Mouse (Mus musculus) hindbrain, embryonic 14.5 days (tissue): ENCODE results near the gene Mthfd1l. TPM values are rescaled to one million over a fixed set of nuclear protein-coding genes. Genes with fewer than 3 reads are reported as not detected.

Source experiments
- ATAC-seq: fragments of 200-750 bp; cut with Nextera tagmentation; 2 replicates; pipeline ENCODE4 v1.8.0; 2017; ENCODE audit warnings: moderate number of reproducible peaks, mild to moderate bottlenecking, moderate TSS enrichment, moderate library complexity; ENCODE audit not compliant: low FRiP score
- DNase-seq: peaks from one replicate; pipeline ENCODE4 v3.0.0-alpha.2; 2015; ENCODE audit warnings: low spot score
- H3K27ac ChIP-seq: fragments of 300-500 bp; sonication (generic); 2 replicates; pipeline ENCODE4 v1.5.1; 2014; ENCODE audit warnings: mild to moderate bottlenecking, moderate library complexity
- H3K27me3 ChIP-seq: fragments of 300-500 bp; sonication (generic); 2 replicates; pipeline ENCODE4 v1.6.1; 2014; ENCODE audit warnings: mild to moderate bottlenecking, low read length, mixed read lengths; ENCODE audit not compliant: control insufficient read depth, insufficient read depth
- H3K36me3 ChIP-seq: fragments of 300-500 bp; sonication (generic); replicated peaks from 2 replicates; pipeline ENCODE4 v1.6.1; 2014; ENCODE audit not compliant: control insufficient read depth, insufficient read depth
- H3K4me1 ChIP-seq: fragments of 300-500 bp; sonication (generic); replicated peaks from 2 replicates; pipeline ENCODE4 v1.6.1; 2014; ENCODE audit warnings: antibody characterized with exemption, low read length, mixed read lengths; ENCODE audit not compliant: control insufficient read depth, insufficient read depth
- H3K4me2 ChIP-seq: fragments of 300-500 bp; sonication (generic); replicated peaks from 2 replicates; pipeline ENCODE4 v1.6.1; 2014; ENCODE audit warnings: mild to moderate bottlenecking, moderate library complexity
- H3K4me3 ChIP-seq: fragments of 300-500 bp; sonication (generic); replicated peaks from 2 replicates; pipeline ENCODE4 v1.5.1; 2014; ENCODE audit warnings: mild to moderate bottlenecking, low read length
- H3K9ac ChIP-seq: fragments of 300-500 bp; sonication (generic); 2 replicates; pipeline ENCODE4 v1.6.1; 2014
- H3K9me3 ChIP-seq: fragments of 300-500 bp; sonication (generic); 2 replicates; pipeline ENCODE4 v1.6.1; 2016; ENCODE audit warnings: low read length; ENCODE audit not compliant: control insufficient read depth
- WGBS: fragments of 180-500 bp; shearing (Covaris S2); extraction: QIAGEN DNeasy Blood & Tissue Kit; methylation state at CpG from one replicate; pipeline ENCODE4 v1.1.7; 2014; 5-methylcytosine and 5-hydroxymethylcytosine counted together
- polyA plus RNA-seq: library from polyadenylated mRNA; unstranded; fragments of >200 nt; fragmentation: Nextera tagmentation; extraction: Ambion mirVana; gene quantifications from 2 replicates; pipeline ENCODE4 v1.2.1, GENCODE M21; 2014

Gene Mthfd1l
- 7.0 and 8.0 TPM in 2 replicates for polyA plus RNA-seq

DNA sequence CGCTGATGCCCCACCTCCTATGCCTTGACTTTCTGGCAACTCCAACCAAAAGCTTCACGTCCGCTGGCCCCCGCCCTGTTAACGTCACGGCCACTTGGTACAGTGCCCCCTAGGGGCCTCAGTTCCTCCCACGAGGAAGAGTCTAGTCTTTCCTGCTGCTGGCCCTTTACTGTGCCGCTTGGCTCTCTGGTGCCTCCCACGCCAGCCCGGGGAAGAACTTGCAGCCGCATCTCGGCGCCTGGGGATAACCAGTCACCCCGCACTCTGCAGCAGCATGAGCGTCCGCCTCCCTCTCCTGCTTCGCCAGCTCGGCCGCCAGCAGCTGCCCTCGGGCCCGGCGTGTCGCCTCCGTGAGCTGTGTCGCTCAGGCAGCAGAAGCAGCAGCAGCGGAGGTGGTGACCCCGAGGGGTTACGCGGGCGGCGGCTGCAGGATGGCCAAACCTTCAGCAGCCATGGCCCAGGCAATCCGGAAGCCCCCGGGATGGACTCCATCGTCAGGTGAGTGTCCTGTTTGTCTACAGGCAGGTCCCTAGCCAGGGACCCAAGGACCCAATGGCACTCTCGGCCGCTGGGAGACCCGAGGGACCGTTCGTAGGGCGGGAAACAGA is at the start of gene Mthfd1l:
Mthfd1l (plus strand) TSS at position 138 of the 608 bp plus-strand sequence.
- Histone ChIP-seq H3K9me3 (no peaks in the 10 kb centered on the region), H3K27ac (peak within 1 kb of the TSS; percentile 84), H3K27me3 (no peaks in the 10 kb centered on the region), H3K4me2 (peak within 1 kb of the TSS; percentile 89), H3K36me3 (no peaks in the 10 kb centered on the region), H3K4me3 (peak within 1 kb of the TSS; percentile 71), H3K9ac (peak within 1 kb of the TSS; percentile 75), H3K4me1 (peaks cover 9% of the 10 kb centered on the region)
- under 1% methylated on average over 39 of the region's 40 CpGs for WGBS
- ATAC-seq (peak; percentile 82), DNase-seq (peak; percentile 74)

DNA sequence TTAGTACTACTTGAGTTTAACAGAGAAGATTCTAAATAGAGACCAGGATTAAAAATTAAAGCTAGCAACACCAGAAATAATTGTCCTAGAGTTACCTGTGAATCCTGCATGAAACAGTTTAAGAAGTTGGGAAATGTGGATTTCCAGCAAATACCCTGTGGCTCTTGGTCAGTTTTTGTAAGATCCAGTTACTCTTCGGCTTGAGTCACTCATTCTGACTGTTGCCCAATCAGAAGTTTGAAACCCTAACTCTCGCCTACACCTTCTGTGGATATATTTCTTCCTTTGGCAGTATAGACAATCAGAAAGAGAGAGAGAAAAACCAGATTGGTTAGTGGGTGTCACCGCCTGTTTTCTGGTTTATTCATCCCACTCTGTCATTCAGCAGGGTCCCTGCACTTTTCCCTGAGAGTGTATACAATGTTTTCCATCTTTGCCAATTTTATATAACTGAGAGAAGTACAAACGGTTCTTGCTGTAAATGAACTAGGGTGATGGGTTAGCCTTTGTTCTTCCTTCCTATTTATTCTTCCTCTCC is 44.8 kb upstream of the Mthfd1l start:
- Histone ChIP-seq H3K4me3 (no peak overlapping the region), H3K4me2 (no peak overlapping the region), H3K9ac (no peak overlapping the region), H3K9me3 (no peaks in the 10 kb centered on the region), H3K4me1 (no peaks in the 10 kb centered on the region), H3K36me3 (no peaks in the 10 kb centered on the region), H3K27me3 (no peaks in the 10 kb centered on the region), H3K27ac (no peak overlapping the region)
- WGBS = 88% methylated on average over 4 of the region's 4 CpGs
- DNase-seq = no peak
- no peak for ATAC-seq

DNA sequence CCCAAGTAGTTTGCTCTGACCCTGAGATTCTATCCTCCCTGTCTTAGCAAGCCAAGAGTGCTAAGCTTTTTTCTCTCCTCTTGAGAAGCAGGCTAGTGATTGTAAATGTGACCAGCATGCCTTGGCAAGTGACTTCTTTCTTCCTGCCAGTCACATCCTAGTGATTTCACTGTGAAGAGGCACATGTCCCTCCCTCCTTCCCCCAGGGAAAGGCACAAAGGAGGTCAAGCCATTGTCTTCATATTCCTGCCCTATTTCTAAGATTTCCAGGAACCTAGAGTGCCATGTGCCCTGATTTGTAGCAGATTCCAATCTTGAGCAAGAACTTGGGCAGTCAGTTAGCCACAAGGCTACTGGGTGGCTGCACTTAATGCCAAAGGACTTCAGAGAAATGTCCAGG is 41.1 kb upstream of the Mthfd1l start:
- Histone ChIP-seq H3K27me3 (no peaks in the 10 kb centered on the region), H3K9ac (no peak overlapping the region), H3K4me1 (no peaks in the 10 kb centered on the region), H3K36me3 (no peaks in the 10 kb centered on the region), H3K4me3 (no peak overlapping the region), H3K9me3 (no peaks in the 10 kb centered on the region), H3K27ac (no peak overlapping the region), H3K4me2 (no peak overlapping the region)
- DNase-seq = no peak
- ATAC-seq = no peak

DNA sequence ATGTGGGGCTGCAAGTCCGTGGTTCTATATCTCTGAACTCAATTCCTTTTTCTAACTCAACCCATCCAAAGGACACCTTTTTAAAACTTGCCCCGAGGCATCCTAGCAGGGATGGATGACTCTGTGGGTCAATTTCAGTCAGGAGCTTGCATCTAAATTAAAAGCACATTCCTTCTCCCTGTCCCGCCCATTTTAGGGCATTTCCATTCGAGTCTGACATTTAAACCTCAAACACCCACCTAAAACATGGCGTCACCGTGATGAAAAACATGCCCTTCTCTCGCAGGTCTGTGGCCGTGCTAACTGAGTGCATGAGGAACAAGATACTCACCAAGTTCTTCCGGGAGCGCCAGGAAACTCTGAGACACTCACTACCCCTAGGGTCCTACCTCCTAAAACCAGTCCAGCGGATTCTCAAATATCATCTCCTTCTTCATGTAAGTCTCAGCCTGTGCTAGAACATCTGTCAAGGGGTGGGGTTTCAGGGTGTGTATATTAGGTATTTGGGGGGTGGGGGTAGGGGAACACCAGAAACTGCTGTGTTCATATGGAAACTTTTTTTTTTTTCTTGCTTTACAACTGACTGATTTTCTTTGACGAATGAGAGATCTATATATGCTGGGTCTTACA is 39.5 kb upstream of the Mthfd1l start:
- ATAC-seq (no peak), DNase-seq (no peak)
- H3K9me3 ChIP-seq = no peaks in the 10 kb centered on the region
- H3K27ac ChIP-seq = no peak overlapping the region
- H3K27me3 ChIP-seq = no peaks in the 10 kb centered on the region
- no peaks in the 10 kb centered on the region for H3K36me3 ChIP-seq
- no peak overlapping the region for H3K4me2 ChIP-seq
- no peaks in the 10 kb centered on the region for H3K4me1 ChIP-seq
- 88% methylated on average over 12 of the region's 12 CpGs for WGBS
- H3K9ac ChIP-seq = no peak overlapping the region
- H3K4me3 ChIP-seq = no peak overlapping the region

DNA sequence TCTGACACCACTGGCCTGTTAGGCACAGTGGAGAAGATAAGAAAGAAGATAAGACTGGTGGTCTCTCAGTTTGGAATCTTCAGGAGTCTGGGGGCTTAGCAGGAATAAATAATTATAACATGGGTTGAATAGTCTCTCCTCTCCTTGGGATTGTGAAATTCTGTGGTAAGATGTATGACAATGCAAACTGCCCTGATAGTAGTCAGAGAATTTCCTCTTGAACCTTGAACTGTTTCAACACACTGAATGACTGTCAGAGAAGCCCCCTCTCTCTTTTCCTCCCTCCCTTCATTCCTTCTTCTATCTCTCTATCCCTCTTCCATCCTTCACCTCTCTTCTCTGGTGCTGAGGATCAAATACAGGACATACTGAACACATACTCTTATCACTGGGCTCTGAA is 36.1 kb upstream of the Mthfd1l start:
- no peaks in the 10 kb centered on the region for H3K4me1 ChIP-seq
- ATAC-seq (no peak), DNase-seq (no peak)
- no peak overlapping the region for H3K4me2 ChIP-seq
- no peak overlapping the region for H3K9ac ChIP-seq
- no peak overlapping the region for H3K4me3 ChIP-seq
- H3K27ac ChIP-seq = no peak overlapping the region
- no peaks in the 10 kb centered on the region for H3K27me3 ChIP-seq
- no peaks in the 10 kb centered on the region for H3K9me3 ChIP-seq
- H3K36me3 ChIP-seq = no peaks in the 10 kb centered on the region

DNA sequence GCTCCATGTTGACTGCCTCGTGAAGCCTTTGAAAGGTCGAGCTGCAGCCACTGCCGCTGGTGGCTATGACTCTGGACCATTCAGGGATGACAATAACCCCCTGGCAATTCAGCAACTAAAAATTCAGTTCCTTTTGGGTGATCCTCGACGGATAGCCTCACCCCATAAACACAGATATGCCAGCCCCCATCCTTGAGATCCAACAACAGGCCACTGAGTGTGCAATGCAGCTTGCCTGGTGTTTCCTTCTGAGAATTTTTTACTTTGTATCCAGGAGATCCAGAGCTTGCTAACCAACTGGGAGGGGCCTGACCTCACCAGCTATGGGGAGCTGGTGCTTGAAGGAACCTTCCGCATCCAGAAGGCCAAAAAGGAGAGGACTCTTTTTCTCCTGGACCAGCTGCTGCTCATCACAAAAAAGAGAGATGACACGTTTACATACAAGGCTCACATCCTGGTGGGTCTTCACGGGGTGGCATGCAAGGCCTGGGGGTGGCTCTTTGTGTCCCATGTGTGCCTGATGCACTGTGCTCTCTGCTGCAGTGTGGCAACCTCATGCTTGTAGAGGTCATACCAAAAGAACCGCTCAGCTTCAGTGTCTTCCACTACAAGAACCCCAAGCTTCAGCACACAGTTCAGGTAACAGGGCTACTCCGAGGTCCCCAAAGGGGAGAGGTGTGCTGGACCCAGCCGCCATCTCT is 32.9 kb upstream of the Mthfd1l start:
- no peak overlapping the region for H3K9ac ChIP-seq

DNA sequence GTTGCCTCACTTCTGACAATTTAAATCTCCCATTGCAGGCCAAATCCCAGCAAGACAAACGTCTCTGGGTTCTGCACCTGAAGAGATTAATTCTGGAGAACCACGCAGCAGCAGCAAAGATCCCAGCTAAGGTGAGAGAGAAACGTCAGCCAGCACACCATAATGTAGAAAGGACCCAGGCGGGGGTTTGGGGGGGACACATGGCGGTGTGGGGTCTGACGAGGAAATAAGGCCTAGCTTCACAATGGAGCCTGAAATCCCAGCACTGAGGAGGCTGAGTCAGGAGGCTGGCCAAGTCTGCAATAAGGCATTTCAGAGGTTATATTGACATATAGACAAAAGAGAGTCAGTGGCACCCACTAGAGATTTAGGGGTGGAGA is 32.3 kb upstream of the Mthfd1l start:
- no peak overlapping the region for H3K27ac ChIP-seq
- WGBS = 86% methylated on average over 6 of the region's 6 CpGs
- H3K27me3 ChIP-seq = no peaks in the 10 kb centered on the region
- ATAC-seq = no peak
- H3K4me1 ChIP-seq = no peaks in the 10 kb centered on the region
- H3K36me3 ChIP-seq = no peaks in the 10 kb centered on the region
- no peak overlapping the region for H3K9ac ChIP-seq
- no peak for DNase-seq
- H3K4me2 ChIP-seq = no peak overlapping the region
- H3K4me3 ChIP-seq = no peak overlapping the region
- no peaks in the 10 kb centered on the region for H3K9me3 ChIP-seq

More for the DNA sequence above, 32.9 kb upstream of the Mthfd1l start:
- Histone ChIP-seq H3K27ac (no peak overlapping the region), H3K4me2 (no peak overlapping the region), H3K4me3 (no peak overlapping the region), H3K9me3 (no peaks in the 10 kb centered on the region), H3K36me3 (no peaks in the 10 kb centered on the region), H3K4me1 (no peaks in the 10 kb centered on the region), H3K27me3 (no peaks in the 10 kb centered on the region)
- ATAC-seq (no peak), DNase-seq (no peak)
- 89% methylated on average over 11 of the region's 11 CpGs for WGBS

DNA sequence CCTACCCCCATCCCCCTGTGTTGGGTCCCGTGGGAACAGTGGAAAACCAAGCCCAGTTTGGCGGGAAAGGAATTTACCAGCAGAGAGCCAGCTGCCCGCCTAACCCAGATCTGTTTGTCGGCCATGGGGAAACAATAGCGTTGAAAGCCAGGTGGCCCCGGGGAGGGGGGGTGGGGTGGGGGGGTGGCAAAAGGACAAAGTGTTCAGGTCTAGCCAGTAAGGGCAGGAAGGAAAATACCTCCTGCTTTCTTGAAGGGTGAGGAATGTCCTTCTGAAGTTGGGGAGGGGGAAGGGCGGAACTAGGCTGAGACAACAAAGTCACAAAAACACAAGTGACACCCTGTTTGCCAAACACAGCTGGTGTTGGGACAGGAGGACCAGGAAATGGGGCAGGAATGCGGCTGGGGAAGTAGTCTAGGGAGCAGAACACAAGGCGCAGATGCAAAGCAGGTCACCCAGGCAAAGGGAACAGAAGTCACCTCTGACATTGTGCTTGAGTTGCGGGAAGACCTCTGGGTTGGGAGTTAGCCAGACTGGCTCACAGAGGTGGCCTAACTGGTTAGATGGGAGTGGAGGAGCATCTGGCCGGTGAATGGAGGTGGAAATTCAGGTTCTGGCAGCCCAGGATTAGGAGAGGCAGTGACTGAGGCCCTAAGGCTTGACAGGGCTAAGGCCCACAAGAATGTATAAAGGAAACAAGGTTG is 31.7 kb upstream of the Mthfd1l start:
- Histone ChIP-seq H3K27me3 (no peaks in the 10 kb centered on the region), H3K27ac (no peak overlapping the region), H3K4me3 (no peak overlapping the region), H3K4me1 (no peaks in the 10 kb centered on the region), H3K36me3 (no peaks in the 10 kb centered on the region), H3K9ac (no peak overlapping the region), H3K9me3 (no peaks in the 10 kb centered on the region), H3K4me2 (no peak overlapping the region)
- WGBS = 34% methylated on average over 11 of the region's 11 CpGs
- ATAC-seq (no peak), DNase-seq (no peak)

DNA sequence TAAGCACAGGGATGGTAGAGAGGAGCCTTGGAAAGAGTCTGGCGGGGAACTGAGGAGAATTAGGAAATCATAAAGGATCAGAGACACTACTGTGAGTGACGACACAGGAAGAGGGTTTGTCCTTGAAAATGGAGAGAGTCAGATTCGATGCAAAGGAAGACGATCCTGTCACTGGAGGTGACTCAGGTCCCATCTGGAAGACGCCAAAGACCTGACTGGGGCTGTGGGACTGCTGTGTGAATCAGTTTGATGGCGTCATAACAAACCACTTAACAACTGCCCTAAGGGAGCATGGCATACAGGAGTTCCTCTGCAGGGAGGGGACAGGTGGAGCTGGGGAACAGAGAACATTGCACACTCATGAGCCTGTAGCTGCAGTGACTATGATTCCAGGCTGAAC is 30.6 kb upstream of the Mthfd1l start:
- no peak for ATAC-seq
- no peak for DNase-seq
- Histone ChIP-seq H3K9ac (no peak overlapping the region), H3K4me2 (no peak overlapping the region), H3K27me3 (no peaks in the 10 kb centered on the region), H3K9me3 (no peaks in the 10 kb centered on the region), H3K27ac (no peak overlapping the region), H3K4me3 (no peak overlapping the region), H3K4me1 (no peaks in the 10 kb centered on the region), H3K36me3 (no peaks in the 10 kb centered on the region)
- WGBS = 71% methylated on average over 6 of the region's 6 CpGs
